Comparison of ENCODE assay signal across 21 mouse cellular contexts in the genomic region with DNA sequence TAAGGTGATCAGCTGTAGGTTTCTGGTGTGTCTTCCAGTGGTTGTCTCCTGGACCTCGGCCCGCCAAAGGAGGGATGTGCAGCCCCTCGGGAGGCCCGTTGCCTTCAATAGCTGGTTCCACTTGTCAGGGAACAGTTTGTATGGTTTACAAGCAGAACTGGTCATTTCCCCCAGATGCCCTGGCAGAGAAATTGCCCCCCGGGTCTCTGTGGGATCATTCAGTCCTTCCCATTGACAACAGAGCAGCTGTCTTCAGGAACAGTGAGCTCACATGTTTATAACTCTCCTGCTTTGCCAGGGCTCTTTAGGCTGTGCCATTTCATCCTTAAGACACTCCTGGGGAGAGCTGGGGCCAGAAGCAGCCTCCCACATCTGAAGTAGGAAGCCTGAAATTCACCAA. TPM values are rescaled to one million over a fixed set of nuclear protein-coding genes. Genes with fewer than 3 reads are reported as not detected.
DNase-seq lines count a peak whose midpoint lies in the region; ATAC-seq and TF ChIP-seq lines count a peak whose summit lies in the region.
"Had no signal": no experiment of that assay in that cellular context is flagged by ENCODE, and none has a peak within 500 bp of the region (broad histone marks: within the 10 kb centered on the region; RNA-seq: fewer than 3 reads in every experiment).

No protein-coding gene starts in this region.

- no peak overlapping the region for H3K4me3 ChIP-seq in left cerebral cortex, adult 2 months
- H3K4me3 ChIP-seq in limb, embryonic 13.5 days: no peak overlapping the region
- no peak overlapping the region for H3K4me3 ChIP-seq in intestine, embryonic 15.5 days (replicated peaks)
- H3K4me3 ChIP-seq: forebrain, embryonic 10.5 days; lung, embryonic 15.5 days had no signal

- H3K27me3 ChIP-seq in limb, embryonic 13.5 days: peaks cover under 1% of the 10 kb centered on the region; the same call in 1 of the 2 replicates
- H3K27me3 ChIP-seq in intestine, embryonic 15.5 days (replicated peaks): no peaks in the 10 kb centered on the region
- H3K27me3 ChIP-seq: lung, embryonic 15.5 days had no signal

- intact Hi-C loops in left cerebral cortex, adult 2 months (cut with DNase I): no loop called here
- intact Hi-C loops in left cerebral cortex, postnatal 10 days (cut with DNase I): no loop called here

- H3K9ac ChIP-seq in limb, embryonic 13.5 days: no peak overlapping the region
- H3K9ac ChIP-seq in intestine, embryonic 15.5 days: no peak overlapping the region
- H3K9ac ChIP-seq: liver, embryonic 14.5 days; lung, embryonic 15.5 days had no signal

- peak overlapping the region; percentile 9; the same call in 1 of the 2 replicates for H3K27ac ChIP-seq in left cerebral cortex, adult 2 months
- peak overlapping the region; percentile 8; the same call in 1 of the 2 replicates for H3K27ac ChIP-seq in limb, embryonic 13.5 days
- no peak overlapping the region for H3K27ac ChIP-seq in intestine, embryonic 15.5 days
- H3K27ac ChIP-seq: liver, embryonic 14.5 days; lung, embryonic 15.5 days; macrophage had no signal

- WGBS in limb, embryonic 13.5 days: 30% methylated on average over 5 of the region's 5 CpGs
- 45% methylated on average over 5 of the region's 5 CpGs for WGBS in intestine, embryonic 15.5 days

- no peaks in the 10 kb centered on the region for H3K9me3 ChIP-seq in limb, embryonic 13.5 days
- no peaks in the 10 kb centered on the region for H3K9me3 ChIP-seq in intestine, embryonic 15.5 days
- H3K9me3 ChIP-seq: forebrain, embryonic 10.5 days; G1E; lung, embryonic 15.5 days had no signal

- peaks cover 33% of the 10 kb centered on the region for H3K36me3 ChIP-seq in limb, embryonic 13.5 days
- H3K36me3 ChIP-seq in intestine, embryonic 15.5 days: no peaks in the 10 kb centered on the region; the same call in 1 of the 2 replicates

- no peak for TF ChIP-seq CTCF in left cerebral cortex, adult 2 months (IDR thresholded peaks at IDR 0.05)

- ATAC-seq in cerebellum, adult (ENCODE audit: insufficient number of reproducible peaks, low FRiP score, low TSS enrichment): no peak
- no peak for ATAC-seq in limb, embryonic 13.5 days (ENCODE audit: low FRiP score, low read depth)
- ATAC-seq in inflammation-experienced regulatory T-cells, adult 6 months: no peak
- no peak for ATAC-seq in intestine, embryonic 15.5 days

- peaks cover 26% of the 10 kb centered on the region for H3K4me1 ChIP-seq in limb, embryonic 13.5 days
- H3K4me1 ChIP-seq in intestine, embryonic 15.5 days (replicated peaks): no peaks in the 10 kb centered on the region
- H3K4me1 ChIP-seq: lung, embryonic 15.5 days had no signal

- peak; percentile 52 for DNase-seq in cerebellum, adult 9-11 months
- no peak for DNase-seq in left cerebral cortex, adult 2 months (ENCODE audit: extremely low spot score in 1 of 2, low spot score in 2 of 2)
- no peak for DNase-seq in left cerebral cortex, postnatal 10 days (ENCODE audit: extremely low spot score in 1 of 2, low spot score in 2 of 2)
- peak; percentile 37 to 40 for DNase-seq in cerebellum, postnatal 25 days
- DNase-seq: adrenal gland, postnatal 36 days; gastrocnemius, postnatal 10 days; heart, adult 18-20 months; heart, postnatal 4 days; kidney, adult 8-10 months; kidney, postnatal 14 days; retina, postnatal 1 day had no signal

- no peak overlapping the region for H3K4me2 ChIP-seq in limb, embryonic 13.5 days (replicated peaks)
- H3K4me2 ChIP-seq in intestine, embryonic 15.5 days (replicated peaks): no peak overlapping the region
- H3K4me2 ChIP-seq: lung, embryonic 15.5 days; midbrain, embryonic 11.5 days had no signal

RNA-seq across cellular contexts. Expression of a gene that starts 9.6 kb away (rescaled TPM):
- 10 to 100 TPM; 55.8 to 61.9 TPM for total RNA-seq in left cerebral cortex, adult 2 months (2021)
- total RNA-seq in left cerebral cortex, postnatal 10 days (2021): 10 to 100 TPM; 78.8 to 79.4 TPM
- 121 and 127 TPM in 2 replicates for polyA plus RNA-seq in limb, embryonic 13.5 days (2015; fragmentation: Nextera tagmentation; extraction: Ambion mirVana)
- 10 to 100 TPM; 63.5 to 83.2 (median 70.3) TPM for polyA plus RNA-seq in inflammation-experienced regulatory T-cells, adult 6 months (2017; shearing (Covaris generic))
- polyA plus RNA-seq in intestine, embryonic 15.5 days (2015; fragmentation: Nextera tagmentation; extraction: Ambion mirVana): 103 and 108 TPM in 2 replicates

RNA-seq across cellular contexts. Expression of a gene that starts 19.8 kb away (rescaled TPM):
- total RNA-seq in left cerebral cortex, adult 2 months (2021): 100 to 1,000 TPM; 178 to 187 TPM
- 100 to 1,000 TPM; 140 to 143 TPM for total RNA-seq in left cerebral cortex, postnatal 10 days (2021)
- 156 and 168 TPM in 2 replicates for polyA plus RNA-seq in limb, embryonic 13.5 days (2015; fragmentation: Nextera tagmentation; extraction: Ambion mirVana)
- 100 to 1,000 TPM; 127 to 172 (median 157) TPM for polyA plus RNA-seq in inflammation-experienced regulatory T-cells, adult 6 months (2017; shearing (Covaris generic))
- 127 and 130 TPM in 2 replicates for polyA plus RNA-seq in intestine, embryonic 15.5 days (2015; fragmentation: Nextera tagmentation; extraction: Ambion mirVana)

RNA-seq across cellular contexts. Expression of a gene that starts 57.3 kb away (rescaled TPM):
- 1 to 10 TPM; 3.0 to 3.6 TPM for total RNA-seq in left cerebral cortex, adult 2 months (2021)
- total RNA-seq in left cerebral cortex, postnatal 10 days (2021): 1 to 10 TPM; 2.9 TPM
- polyA plus RNA-seq in limb, embryonic 13.5 days (2015; fragmentation: Nextera tagmentation; extraction: Ambion mirVana): 15.8 and 16.2 TPM in 2 replicates
- 10 to 100 TPM; 11.4 to 28.1 (median 26.5) TPM for polyA plus RNA-seq in inflammation-experienced regulatory T-cells, adult 6 months (2017; shearing (Covaris generic))
- 9.6 and 10.7 TPM in 2 replicates for polyA plus RNA-seq in intestine, embryonic 15.5 days (2015; fragmentation: Nextera tagmentation; extraction: Ambion mirVana)

Comparison
In these comparisons a context has a peak if more than half of its experiments do, and no peak if none do; other contexts are left out.
1. DNase-seq: peak in cerebellum, adult 9-11 months (single experiment) and cerebellum, postnatal 25 days (2 of 2); none in left cerebral cortex, adult 2 months (0 of 2) and left cerebral cortex, postnatal 10 days (0 of 2).